Mouse (Mus musculus): ENCODE measurements around the gene Rnd1. TPM values are rescaled to one million over a fixed set of nuclear protein-coding genes. Genes with fewer than 3 reads are reported as not detected.
A peak's percentile ranks its signal among the peaks of the same experiment; 100 is the strongest.

The Rnd1 gene
- total RNA-seq, 2 experiments from 2014 or later = 2.1 to 2.4 TPM

DNA sequence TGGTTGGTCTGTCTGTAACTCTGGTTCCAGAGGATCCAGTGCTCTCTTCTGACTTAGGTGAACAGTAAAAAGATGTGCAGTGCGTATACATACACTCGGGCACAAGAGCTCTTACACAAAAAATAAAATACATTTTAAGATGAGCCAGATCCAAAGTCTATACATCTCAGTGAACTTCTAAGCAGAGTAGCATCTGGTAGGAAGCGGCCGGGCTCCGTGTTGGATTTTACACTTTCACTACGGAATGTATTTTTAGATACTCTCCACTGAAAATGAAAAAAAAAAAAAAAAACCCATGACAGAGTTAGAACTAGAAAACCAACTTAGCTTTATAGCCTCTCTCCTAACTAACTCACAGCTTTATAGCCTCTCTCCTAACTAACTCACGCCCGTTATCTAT, 3.4 kb upstream of the Rnd1 start:
- no peak for DNase-seq

DNA sequence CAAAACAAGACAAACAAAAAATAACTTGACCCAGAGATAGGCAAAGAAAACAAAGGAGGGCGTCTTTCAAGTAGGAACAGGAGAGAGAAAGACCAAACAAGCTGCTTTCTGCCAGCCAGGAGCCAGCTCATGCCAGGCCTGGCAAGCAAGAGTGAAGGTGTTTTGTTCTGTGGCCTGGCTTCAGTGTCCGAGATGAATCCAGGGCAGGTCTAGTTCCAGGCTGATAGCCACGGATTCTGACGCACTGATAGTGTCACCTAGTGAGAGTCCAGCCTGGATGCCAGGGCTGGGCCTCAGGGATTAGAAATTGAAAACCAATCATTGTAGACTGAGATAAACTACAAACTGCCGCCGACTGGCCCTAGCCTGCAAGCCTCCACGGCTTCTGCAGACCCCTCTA, 716 bp upstream of the Rnd1 start:
- DNase-seq = no peak

DNA sequence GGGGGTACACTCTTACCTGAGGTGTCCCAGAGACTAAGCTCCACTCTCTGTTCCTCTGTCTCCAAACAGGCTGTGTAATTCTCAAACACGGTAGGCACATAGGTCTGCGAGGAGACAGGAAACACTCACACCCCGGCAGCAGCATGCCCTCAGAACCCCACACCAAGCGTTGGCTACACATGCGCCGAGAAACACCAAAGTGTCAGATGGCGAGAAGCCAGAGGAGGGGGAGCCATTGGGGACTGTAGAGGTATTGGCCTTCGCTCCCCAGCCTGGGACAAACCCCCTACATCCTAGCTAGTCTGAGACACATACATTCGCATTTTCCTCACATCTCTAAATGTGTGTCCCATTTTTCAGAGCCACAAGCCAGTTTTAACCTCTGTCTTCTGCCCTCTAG, 790 bp downstream of the Rnd1 start:
- DNase-seq = no peak

DNA sequence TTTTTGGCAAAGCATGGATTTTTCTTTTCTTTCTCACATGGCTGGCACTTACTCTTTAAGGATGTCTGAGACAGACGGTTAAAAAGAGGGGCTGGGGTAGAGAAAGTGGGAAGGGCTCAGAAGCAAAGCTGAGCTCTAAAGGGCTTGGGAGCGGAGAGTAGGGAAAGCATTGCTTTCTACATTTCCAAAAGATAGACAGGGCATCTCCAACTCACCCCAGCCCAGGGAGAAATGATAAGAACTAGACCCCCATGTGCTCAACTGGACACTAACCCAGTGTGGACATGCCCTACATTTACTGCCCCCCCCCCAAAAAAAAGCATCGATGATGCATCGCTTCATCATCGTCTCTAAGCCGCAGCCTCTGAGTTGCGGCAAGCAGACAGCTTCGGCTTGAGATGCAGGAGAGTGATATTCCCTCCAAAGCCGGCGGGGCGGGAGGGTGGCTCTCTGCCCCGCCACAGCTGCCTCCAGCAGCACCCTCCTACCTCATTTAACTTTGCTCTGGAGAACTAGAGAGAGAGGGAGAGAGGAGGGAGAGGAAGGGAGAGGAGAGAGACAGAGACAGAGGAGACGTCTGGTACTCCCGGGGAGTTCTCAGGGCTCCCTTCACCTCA, 1.5 kb downstream of the Rnd1 start:
- DNase-seq = no peak

DNA sequence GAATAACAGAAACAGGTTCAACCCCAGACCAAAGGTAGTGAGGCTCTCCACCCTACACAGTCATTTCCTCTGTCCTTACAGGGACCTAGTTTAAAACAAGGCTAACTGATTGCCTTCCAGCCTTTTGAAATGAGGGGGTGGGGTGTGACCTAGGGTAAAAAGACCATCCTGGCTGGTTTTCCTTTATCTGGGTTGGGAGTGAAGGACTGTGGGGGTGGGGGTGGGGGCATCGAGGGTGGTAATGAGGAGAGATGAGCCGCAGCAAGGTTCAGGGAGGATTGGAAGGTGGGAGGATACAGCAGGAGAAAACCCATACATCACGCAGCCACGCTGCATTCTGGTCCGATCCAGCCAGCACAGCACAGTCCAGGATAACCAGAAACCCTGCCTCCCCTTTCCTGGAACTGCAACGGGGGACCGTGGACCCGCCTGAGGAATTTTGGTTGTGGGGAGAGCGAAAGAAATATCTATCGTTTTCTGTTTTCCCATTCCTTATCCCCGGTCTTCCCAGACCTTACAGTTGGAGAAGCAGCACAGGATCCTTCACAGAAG, 2.2 kb downstream of the Rnd1 start:
- no peak for DNase-seq

DNA sequence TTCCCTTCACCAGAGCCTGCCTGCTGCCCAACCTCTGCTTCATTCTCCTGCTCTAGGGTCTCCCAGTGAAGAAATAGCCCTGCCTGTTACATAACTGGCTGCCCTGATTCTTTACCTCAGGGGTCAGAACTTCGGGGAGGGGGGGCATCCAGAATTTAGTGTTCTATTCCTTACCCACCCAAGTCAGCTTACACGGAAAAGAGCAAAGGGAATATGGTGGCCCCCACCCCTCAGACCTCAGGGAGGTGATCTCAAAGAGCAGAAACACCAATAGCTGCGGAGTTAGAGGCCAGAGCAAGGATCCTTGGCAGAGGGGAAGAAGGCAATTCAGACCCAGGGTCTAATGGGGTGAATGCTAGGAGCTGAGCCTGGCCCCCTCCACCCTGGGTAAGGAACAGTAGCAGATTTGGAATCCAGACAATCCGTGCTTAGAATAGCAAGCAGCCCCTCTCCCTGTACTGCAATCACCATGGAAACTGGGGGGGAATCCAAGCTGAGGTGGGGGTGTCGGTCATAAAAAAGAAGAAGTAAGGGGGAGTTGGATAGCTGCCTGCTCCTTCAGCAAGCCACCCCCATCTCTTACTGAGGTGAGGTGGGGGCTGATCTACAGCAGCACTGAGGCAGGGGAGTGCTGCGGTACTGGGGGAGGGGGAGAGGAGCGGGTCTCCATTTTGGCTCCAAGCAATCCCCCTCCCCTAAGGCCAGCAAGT, 2.8 kb downstream of the Rnd1 start:
- DNase-seq = no peak

DNA sequence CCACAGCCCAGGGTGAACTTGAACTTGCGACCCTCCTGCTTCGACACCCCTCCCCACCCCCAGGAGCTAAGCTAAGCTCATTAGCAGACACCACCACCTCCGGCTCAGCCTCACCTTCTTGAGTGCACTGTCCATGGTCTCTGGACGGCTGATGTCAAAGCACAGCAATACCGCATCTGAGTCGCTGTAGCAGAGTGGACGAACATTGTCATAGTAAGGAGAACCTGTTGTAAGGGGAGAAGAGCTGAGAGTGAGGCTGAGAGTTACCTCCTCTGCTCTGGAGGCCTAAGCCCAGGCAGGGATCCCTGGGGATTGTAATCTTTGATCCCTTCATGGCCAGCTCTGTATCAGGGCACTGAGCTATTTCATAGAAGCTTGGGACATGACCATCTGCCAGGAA, 3.5 kb downstream of the Rnd1 start:
- no peak for DNase-seq

DNA sequence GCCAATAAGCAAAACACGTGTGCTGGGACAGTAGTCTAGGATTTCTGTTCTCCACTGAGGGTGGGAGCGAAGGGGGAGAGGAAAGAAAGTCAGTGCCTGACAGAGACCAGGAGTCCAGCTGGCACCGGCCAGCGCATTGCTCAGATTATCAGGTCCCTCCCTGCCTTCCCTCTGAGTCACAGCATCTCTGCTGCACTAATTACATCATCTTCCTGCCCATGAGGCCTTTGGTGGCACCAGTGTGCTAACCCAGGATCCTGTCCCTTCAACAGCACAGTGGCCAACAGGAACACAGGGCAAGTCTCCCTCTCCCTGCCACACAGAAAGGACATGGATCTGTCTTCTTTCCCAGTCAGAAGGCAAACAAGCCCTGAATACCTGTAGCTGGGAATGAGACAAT, 4.7 kb downstream of the Rnd1 start:
- DNase-seq = peak; percentile 62

DNA sequence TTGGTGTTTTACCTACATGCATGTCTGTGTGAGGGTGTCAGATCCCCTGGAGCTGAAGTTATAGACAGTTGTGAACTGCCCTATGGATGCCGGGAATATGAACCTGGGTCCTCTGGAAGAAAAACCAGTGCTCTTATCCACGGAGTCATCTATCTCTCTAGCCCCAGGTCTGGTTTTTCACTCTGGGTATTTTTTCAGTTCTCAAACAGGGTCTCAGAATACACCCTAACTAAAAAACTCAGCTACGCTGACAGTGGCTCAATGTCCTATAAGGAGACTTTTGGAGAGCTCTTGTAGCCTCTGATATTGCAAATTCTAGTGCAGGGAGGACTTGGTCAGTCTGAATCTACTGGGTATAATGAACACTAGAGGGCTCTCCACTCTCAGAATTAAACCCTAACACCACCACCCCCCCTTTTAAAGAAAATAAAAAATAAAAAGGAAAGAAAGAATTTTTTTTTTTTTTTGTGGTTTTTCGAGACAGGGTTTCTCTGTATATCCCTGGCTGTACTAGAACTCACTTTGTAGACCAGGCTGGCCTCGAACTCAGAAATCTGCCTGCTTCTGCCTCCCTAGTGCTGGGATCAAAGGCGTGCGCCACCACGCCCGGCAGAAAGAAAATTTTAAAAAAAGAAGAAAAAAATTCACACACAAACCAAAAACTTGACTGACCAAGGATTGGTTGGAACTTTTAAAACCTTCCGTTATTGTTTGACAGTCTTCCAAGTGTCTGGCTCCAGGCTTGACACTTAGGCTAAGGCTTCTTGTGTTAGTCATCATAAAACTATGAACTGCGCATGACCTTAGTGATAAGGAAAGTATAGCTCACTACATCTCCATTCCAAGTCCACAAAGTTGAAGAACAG, 13.0 kb downstream of the Rnd1 start:
- no peak for DNase-seq

DNA sequence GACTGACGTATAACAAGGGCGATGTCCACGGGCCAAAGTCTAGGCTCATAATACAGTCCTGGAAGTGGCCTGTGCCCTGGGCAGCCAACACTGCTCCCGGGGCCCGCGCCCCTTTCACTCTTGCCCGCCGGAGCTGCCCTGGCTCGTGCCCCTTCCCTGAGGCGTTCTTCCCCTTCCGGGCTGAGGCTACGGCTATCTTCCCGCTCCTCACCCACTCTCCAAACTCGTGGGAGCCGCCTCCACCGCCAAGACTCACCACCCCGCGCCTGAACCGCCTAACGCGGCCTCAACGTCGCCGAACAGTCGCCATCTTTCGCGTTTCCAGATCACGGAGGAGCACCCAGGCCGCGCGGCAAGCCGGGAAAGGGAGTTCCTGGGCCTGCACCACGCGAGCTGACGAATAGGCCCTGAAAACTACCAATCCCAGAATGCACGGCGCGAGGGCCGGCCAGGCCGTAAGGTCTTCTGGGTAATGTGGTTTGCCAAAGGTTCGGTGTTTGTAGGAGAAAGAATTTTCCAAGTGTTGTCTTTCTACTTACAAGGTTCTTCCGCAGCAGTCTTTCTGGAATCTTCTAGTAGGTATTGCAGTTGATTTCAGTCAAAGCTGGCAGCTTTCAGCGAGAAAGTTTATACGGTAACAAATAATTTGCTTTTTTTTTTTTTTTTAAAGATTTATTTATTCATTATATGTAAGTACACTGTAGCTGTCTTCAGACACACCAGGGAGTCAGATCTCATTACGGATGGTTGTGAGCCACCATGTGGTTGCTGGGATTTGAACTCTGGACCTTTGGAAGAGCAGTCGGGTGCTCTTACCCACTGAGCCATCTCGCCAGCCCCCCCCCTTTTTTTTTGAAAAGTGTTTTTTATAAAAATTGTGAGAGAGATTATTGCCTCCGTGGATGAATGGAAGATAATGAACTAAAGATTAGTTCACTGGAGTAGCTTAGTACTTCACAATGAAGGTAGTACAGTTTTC, 14.4 kb downstream of the Rnd1 start, which contains the start of gene Ddx23:
Gene Ddx23 (minus strand): TSS at position 328 of the 979 bp plus-strand sequence.
- DNase-seq = peak; percentile 97

DNA sequence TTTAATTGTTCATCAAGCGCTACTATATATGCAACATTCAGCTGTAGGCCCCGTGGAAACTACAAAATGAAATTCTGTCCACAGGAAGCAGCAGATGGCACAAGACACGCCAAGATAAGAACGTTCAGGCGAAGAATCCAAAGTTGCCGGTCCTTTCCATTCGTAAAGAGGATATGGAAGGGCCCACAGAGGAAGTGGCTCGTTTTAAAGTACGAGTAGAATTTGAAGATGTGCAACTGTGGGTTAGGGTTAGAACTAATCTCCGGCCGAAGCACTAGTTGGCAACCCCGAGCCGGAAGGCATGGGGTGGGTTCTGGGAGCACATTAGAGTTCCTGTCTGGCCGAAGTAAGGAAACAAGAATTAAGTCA, 15.1 kb downstream of the Rnd1 start:
- DNase-seq = no peak

DNA sequence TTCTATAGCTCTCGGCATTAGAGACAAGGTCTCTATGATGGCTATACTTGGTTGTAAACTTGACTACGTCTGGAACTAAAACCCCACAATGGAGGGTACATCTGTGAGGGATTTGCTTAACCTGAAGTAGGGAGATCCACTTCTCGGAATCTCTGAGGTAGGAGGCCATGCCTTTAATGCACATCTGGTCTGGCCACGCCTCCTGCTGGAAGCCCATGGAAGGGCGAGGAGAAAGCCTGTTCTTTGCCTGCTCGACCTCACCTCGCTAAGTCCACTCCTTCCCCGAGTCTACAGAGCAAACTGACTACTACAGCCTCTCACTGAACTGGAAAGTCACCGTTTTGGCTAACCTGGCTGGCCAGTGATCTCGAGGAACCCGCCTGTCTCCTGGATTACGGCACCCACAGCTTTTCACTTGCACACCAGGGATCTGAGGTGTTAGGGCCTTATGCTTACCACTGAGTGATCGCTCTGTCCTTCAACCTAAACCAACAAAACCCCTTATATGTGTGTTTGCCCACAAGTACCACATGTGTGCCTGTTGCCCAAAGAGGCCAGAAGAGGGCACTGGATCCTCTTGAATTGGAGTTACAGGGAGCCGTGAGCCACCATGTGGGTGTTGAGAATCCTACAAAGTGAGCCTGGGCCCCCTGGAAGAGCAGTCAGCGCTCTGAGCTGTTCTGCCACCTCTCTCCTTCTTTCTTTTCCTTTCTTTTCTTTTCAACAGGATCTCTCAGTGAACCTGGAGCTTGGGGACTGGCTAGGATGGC, 20.1 kb downstream of the Rnd1 start:
- DNase-seq = no peak

DNA sequence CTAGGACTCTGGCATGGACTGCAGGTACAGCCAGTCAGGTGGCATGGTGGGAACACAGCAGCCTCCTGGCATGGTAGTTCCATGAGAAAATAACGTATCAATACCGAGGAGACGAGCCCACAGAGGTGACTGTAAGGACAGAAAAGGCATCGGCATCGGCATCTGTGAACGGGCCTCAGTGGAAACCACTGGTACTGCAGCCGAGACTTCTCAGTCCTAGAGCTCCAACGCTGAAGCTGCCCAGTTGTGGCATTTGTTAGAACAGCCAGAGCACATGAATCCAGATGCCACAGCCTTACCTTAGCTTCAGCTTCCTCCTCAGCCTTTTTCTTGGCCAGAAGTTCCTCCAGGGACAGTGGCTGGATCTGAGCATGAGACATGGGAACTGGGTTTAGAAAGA, 25.1 kb downstream of the Rnd1 start:
- DNase-seq = no peak

DNA sequence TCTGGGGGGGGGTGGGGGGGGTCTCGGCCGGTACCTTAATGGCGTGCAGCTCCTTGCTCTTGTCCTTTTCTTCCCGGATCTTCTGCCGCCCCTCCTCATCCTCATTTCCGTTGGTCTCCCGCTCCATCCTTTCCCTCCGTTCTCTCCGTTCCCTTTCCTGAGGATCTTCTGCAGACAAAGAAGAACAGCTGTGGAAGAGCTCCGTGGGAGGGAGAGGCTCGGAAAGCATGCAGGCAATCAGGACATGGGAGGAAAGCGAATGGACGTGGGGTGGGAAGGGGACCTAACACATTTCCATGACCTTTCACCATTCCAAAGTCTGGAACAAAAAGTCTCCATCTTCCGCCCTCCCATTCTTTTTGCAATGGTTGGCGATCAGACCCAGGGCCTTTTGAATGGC, 25.8 kb downstream of the Rnd1 start:
- DNase-seq = no peak

DNA sequence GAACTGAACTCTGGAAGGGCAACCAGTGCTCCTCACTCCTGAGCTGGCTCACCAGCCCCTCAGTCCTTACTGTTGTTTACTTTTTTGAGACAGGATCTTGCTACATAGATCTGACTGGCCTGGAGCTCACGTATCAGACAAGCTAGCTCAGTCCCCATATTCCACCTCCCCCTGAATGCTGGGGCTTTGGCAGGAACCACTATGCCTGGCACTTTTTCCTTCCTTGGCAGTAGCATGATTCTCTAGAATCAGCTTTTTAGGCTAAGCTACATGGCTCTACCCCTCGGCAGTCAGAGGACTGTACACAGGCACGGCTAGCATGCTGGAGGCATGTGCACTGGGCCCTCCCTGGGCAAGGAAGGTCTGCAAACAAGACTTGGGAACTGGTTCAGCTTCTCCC, 29.2 kb downstream of the Rnd1 start:
- DNase-seq = no peak

DNA sequence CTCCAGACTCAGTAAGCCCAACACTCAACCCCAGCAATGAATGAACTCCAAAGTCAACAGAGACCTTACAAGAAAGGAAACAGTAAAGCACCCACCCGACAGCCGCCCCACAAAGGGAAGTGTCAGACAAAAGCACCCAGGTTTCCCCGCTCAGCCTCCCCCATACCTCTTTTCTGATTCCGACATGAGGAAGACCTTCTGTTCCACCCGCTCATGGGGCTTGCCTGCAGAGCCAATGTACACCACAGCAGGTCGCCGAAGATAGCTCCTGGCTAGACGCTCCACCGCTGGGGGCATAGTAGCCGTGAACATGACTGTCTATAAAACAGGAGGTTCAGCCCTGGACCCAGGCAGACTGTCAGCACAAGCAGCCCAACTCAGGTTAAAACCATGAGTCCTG, 30.0 kb downstream of the Rnd1 start:
- DNase-seq = no peak

DNA sequence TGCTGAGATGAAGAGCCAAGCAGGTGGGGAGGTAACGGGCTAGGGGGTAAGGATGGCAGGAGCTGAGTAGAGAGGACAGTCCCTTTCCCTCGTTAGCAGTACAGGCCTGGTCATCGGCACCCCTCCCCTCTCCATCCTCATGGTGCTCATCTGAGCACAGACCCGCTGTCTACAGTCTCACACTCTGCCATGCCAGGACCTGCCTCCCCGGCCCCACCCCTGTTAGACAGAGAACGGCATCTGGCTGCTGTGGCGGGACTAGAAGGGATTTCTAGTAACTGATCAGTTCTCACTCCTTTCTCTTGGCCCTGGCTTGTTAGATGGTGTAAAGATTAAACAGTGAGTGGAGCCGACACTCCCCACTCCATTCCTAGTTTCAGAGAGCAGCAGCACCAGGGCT, 30.5 kb downstream of the Rnd1 start:
- no peak for DNase-seq

DNA sequence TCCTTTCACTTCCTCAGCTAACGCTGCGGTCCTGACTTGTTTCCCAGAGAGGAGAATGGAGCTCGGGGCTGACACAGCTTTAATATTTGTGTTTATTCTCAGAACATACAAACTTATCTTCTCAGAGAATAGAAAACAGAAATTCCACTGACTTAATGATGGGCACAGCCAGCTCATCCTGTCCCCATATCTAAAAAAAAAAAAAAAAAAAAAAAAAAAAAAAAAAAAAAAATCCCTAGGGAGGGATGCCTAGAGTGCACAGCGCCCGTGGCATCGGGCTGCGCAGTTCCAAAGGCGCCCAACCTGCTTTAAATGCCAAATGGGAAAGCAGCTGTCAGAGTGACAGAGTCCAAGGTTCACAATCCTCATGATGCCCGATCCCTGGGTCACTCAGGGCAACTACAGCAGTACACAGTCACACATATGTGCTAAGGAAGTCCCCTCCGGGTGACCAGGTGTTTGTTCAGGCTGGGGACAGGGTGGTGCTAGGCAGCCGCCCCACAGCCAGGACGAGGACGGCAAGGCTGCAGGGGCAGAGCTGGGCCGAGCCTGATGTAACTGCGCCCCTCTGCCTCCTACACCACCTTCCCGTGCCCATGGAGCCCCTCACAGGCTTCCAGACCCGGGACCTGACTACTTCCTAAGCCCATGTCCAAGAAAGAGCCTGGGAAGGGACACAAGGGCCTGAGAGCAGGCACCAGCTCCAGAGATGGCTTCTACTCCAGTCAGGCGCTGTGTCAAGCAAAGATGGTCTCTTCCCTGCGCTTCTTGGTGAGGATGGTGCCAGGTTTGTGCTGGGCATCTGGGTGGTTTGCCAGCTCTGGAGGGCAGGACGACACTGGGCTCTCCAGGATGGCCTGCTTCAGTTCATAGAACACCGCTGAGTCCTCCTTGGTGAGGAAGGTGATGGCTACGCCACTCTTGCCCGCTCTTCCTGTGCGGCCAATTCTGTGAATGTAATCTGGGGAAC, 31.9 kb downstream of the Rnd1 start:
- no peak for DNase-seq

DNA sequence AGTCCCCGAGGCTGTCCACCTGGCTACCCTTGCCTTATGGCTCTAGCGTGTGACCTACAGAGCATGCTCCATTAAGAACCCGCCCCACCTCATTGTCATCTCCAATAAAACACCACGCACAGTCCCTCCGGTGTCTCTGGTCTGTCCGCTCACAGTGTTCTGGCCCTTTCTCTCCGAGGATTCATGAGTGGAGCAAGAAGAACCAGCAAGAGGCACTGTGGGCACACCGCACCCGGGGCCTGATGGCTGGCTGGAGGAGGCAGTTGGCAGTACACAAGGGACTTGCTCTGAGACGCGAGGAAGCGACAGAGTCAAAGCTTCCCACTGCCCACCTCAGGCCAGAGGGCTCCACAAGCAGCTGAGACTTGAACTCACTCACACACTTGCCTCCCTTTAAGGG, 32.9 kb downstream of the Rnd1 start:
- no peak for DNase-seq

DNA sequence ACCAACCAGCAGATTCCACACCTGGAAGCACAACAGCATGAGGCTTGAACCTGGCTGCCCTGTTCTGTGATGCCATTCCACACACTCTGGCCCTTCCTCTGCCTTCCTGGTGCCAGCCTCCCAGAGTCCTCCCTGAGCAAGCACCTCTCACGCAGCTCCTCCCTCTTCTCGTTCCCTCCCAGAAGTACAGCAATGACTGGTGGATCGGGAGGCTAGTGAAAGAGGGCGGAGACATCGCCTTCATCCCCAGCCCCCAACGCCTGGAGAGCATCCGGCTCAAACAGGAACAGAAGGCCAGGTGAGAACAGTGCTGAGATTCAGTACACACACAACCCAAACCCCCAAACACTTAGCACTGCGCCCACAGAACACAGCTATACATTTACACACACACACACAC, 37.1 kb downstream of the Rnd1 start:
- no peak for DNase-seq
